Mouse (Mus musculus): ENCODE results near the gene Inha. TPM values are rescaled to one million over a fixed set of nuclear protein-coding genes. Genes with fewer than 3 reads are reported as not detected.

Gene Inha
- total RNA-seq (2015) (not detected in 2 replicates), total RNA-seq (2017) (not detected in 2 replicates)

DNA sequence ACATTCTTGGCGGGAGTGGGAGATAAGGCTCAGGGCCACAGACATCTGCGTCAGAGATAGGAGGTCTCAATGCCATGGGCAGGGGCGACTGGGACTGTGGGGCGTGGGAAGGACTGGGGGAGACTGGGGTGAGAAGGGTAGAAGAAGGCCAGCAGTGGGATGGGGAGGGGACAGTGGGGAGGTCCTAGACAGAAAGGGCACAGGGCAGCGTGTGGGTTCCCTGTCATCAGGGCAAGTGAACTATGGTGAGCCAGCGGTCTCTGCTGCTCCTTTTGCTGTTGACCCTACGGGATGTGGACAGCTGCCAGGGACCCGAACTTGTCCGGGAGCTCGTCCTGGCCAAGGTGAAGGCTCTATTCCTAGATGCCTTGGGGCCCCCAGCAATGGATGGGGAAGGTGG, at the start of gene Inha:
TSS of gene Inha (plus strand) at position 72 of the 400 bp plus-strand sequence.
- ATAC-seq (ENCODE audit: poor library complexity, severe bottlenecking) = no peak

DNA sequence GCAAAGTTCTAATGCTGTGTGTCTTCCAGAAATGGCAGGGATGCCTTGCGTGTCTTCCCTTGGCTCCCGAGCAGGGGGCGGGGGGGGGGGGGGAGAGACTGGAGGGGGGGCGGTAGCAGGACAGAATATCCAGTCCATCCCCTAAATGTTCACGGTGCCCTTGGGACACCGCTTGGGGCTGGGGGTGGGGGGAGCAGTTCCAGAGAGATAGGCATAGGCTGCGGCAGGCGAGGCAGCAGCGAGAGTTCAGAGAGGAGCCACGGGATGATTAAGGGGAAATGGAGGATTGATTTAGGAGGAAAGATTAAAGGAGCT, 49.2 kb upstream of the Inha start:
- ATAC-seq (ENCODE audit: poor library complexity, severe bottlenecking) = no peak

DNA sequence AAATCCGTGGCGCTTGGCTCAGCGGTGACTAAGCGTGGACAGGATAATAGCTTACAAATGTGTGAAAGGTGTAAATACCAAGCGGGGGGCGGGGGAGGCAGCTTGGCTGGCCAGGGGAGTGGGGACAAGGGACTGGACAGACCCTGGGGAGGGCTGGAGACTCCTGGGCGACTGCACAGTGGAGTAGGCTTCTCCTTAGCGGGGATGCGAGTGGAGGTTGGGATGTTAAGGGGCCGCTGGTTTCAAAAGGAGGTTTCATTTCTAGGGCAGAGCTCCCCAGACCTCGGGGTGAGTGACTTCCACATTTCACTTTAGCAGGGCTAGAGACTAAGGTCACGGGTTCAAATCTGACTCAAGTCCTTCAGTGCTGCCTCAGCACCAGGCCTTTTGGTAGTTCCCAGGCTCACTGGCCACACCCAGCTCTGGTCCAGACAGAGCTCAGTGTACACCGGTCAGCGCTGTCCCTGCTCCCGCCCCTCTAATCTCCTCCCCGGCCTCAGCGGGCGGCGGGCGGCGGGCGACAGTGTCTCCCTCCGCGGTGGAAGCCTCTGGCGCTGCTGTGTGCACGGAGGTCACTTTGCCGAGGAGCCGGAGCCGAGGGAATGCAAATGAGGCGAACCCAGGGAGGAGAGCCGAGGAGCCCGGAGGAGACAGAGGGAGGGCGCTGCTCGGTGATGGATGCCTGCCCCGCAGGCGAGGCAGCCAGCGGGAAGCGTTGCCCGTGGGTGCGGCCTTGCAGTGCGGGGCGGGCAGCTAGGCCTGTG, 48.7 kb upstream of the Inha start:
- no peak for ATAC-seq (ENCODE audit: poor library complexity, severe bottlenecking)

DNA sequence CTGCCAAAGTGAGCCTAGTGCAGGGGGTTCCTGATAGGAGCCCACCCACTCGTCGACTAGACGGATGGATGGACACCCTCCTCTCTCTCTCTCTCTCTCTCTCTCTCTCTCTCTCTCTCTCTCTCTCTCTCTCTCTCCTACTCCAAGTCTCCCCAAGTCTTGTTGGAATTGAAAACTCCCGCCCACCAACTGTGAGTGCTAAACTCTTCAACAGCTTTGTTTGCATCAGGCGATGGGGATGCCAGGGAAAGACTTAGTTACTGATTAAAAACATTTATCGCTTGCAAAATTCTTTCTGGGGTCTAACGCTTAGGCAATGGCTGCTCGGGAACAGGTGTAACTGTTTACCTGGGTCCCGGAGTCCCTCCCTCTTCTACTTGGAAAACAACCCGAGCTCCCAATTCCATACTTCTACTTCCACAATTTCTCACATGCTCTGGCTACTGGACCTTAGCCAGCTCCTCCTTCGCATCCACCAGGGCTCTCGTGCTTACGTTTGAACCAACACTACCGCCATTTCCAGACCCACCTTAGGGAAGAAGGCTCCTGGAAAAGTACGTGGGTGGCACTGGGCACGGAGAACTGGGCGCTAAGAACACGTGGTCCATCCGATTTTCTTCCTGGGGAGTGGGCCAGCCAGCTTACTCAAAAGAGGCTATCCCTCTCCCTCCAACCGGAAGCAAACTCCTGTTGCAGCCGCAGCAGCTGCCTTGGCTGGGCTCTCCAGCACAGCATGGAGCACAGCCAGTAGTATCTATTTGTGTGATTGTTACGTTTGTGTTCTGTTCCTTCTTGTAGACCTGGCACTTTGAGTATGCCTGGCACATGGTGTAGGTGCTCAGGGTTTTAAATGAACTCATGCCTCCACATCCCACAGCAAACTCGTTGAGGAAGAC, 47.8 kb upstream of the Inha start:
- no peak for ATAC-seq (ENCODE audit: poor library complexity, severe bottlenecking)

DNA sequence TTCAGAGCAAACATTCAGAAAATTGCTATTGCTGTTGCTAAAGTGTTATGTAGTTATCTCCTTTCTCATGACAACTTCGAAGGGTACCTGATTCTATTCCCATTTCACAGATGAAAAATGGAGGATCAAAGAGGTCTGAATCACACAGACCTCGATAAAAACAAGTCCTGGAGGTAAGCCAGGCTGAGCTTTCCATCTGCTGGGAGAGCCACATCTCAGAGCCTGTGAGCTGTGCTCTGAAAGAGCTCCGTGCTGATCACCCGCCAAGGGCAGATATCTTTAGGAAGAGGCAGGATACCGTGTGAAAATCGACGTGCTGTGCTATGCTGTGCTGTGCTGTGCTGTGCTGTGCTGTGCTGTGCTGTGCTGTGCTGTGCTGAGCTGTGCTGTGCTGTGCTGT, 46.6 kb upstream of the Inha start:
- ATAC-seq (ENCODE audit: poor library complexity, severe bottlenecking) = no peak

DNA sequence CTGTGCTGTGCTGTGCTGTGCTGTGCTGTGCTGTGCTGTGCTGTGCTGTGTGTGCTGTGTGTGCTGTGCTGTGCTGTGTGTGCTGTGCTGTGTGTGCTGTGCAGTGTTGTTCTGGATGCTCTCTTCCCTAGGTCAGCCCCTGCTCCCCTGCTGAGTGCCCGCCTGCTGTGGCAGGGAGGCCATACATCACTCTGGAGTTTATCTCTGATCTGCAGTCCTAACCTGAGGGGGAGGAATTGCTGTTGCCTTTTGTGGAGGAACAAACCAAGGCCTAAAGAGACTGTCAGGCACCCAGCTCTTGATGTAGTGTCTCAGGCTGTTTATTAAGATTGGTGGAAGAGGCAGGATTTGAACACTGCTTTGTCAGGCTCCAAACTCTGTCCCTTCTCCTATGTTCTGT, 44.2 kb upstream of the Inha start:
- no peak for ATAC-seq (ENCODE audit: poor library complexity, severe bottlenecking)

DNA sequence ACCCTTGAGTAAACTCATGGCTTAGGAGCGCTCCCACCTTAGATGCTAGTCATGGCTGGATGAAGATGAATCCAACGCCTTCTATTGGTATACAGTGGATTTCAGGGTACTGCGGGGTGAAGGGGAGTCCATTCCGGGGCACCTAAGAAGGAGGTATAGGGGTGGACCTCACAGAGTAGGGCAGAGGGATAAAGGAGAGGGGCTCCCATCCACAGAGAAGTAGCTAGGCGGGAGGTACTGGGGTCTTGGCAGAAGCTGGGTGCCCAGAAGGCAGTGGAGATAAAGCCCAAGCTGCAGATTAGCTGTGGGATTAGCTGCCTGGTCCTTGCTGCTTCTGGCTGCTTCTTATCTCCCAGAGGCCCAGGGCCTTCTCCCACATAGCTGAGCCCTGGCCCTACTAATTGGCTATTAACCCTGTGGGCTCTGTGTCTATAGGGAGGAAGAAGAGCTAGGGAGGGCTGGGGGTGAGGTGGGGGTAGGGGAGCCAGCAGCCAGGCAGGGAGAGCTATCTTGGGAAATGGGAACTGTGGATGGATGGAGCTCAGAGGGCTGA, 43.1 kb upstream of the Inha start:
- ATAC-seq (ENCODE audit: poor library complexity, severe bottlenecking) = no peak

DNA sequence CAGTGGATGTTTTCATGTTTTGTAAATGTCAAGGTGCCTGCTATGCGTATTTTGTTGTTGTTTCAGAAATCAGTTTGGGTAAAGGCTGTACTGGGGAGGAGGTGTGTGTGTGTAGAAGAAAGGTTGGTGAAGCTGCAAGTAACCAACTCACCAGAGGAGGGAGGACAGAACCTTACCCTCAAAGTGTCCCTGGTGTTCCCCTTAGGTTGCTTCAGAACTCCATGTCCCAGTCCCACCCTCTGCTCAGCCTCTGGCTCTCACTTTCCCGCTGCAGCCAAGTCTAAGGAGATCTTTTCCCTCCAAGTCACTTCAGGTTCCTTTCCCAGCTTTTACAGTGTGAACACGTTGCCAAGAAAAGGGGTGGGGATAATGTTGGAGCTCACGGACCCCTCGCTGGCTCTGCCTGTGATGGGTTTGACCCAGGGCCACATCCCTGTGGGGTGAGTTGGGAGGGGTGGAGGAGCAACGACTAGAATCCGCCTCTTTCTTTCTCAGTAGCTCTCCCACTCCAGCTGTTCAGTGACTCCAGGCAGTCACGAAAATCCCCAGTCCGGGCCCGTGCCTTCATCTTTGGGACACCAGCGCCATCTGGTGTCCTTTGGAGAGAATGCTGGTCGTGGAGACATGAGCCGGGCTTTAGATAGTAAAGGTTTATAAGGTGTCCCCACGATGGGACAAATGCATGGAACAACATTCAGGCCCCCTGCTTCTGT, 39.5 kb upstream of the Inha start:
- peak; percentile 73 for ATAC-seq (ENCODE audit: poor library complexity, severe bottlenecking)

DNA sequence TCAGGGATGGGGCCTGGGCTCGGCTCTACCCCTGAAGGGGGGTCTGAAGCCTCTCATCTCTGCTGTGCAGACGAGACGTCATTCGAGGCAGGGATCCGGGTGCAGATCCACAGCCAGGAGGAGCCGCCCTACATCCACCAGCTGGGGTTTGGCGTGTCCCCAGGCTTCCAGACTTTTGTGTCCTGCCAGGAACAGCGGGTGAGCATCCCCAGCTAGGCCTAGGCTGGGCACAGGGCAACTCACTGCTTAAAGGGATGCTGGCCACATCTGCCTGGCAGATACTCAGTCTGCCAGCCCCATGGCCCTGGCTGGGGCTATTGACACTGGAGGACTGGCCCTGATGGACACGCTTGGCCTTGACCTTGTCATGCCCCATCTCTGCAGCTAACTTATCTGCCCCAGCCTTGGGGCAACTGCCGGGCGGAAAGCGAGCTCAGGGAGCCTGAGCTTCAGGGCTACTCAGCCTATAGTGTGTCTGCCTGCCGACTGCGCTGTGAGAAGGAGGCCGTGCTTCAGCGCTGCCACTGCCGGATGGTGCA, 37.5 kb upstream of the Inha start:
- no peak for ATAC-seq (ENCODE audit: poor library complexity, severe bottlenecking)

DNA sequence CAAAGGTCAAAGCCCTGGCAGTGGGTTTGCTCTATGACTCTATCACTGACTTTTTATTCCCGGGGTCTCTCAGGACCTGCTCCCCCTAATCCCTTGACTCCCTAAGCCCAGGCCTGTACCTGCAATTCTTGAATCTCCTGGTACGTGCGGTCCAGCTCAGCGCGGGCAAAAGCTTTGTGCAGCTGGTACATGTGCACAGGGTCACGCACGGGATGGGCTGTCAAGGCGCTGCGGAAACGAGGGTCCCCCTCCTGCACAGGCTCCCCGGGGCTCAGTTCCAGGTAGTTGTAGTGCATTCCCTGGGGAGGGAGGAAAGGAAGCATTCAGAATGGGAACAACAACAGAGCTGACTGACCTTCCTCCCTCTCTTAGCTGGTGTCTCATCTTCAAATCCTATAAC, 30.4 kb upstream of the Inha start:
- ATAC-seq (ENCODE audit: poor library complexity, severe bottlenecking) = no peak

DNA sequence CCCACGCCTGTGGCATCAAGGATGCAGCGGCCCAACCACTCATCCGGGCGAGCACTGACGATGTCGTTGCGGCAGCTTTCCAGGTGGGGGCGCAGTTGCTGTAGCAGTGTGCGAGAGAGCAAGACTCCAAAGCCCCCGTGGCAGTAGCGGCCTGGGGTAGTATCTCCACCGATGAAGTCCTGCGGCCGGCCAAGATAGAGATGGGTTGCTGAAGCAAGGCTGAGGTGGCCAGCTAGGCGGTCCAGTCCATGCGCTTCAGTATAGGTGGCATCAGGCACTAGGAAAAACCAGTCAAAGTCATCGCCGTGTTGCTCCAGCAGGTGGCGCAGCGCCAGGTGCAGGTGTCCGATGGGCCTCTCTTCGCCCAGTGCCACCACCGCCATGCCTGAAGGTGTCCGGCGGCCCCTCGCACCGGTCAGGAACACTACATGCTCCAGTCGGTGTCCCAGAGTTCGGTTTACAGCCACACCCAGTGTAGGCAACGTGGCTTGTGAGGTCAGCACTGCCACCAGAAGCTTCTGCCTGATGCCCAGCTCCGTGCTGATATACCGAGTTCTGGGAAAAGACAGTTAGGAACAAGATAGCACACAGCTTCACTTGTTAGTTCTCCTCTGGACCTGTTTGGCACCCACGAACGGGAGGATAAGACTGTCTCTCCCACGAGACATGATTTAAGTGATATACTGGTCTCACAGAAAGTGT, 29.5 kb upstream of the Inha start:
- peak; percentile 48 for ATAC-seq (ENCODE audit: poor library complexity, severe bottlenecking)

DNA sequence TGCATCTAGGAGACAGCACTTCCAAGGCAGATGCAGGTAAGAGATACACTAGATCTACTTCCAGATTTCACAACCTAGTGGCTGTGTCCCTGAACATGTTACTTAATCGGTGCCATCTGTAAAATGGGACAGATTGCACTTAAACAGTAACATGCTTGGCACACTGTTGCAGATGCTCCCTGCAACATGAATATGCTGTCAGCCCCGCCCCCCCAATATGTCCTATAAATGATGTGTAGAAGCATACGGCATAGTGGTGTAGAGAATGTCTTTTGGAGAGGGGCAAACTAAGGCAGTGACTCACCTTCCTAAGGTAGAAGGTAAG, 28.9 kb upstream of the Inha start:
- no peak for ATAC-seq (ENCODE audit: poor library complexity, severe bottlenecking)

DNA sequence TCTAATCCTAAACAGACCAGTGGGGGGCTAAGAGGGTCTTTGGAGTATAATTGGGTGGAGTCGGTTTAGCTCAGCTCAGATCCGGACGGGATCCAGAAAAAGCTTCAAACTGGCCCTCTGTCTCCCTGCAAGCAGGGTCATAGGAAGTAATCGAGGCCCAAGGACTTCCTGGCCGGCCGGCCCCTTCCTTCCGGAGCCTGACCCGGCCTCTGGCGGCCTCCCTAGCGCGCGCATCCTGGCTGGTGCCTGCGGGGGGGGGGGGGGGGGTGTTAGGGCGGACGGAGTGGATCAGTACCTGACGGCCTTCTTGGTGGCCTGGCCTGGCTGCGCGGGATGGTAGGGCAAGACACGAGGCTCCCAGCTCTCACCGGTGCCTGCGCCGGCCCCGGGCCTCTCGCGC, 28.4 kb upstream of the Inha start:
- peak; percentile 37; the same call in 1 of the 2 replicates for ATAC-seq (ENCODE audit: poor library complexity, severe bottlenecking)

DNA sequence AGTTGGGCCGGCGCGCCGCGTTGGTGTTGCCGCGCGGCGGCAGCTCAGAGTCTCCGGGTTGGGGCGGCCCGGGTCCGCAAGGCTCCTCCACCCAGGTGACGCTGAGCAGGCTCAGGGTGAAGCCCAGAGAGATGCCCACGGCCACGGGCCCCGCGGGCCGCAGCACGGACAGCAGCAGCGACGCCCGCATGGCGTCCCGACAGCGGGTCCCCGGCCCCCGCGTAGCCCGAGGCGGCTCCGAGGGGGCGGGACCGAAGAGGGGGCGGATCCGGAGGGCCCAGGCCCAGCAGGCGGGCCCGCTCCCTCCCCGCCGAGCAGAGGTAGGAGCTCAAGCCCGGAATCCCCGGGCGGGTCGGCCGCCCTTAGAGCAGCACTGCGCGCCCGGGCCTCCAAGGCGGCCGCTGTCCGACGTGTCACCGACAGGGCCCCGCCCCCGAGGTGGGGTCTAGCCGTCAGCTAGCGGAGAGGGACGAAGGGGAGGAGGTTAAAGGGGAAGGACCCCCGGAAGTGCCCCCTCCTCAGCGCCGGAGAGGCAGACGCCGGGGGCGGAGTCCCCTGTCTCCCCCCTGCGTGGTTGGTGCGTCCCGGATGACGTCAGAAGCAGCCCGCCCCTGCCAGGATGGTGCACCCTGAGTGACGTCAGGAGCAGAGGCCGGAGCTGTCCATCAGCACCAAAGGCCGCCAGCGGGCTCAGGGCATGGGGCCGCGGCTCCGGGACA, 27.8 kb upstream of the Inha start, which contains the start of the genes Chpf and Tmem198:
TSS of gene Chpf (minus strand) at position 392 of the 719 bp plus-strand sequence.
TSS of gene Tmem198 (plus strand) at position 617 of the 719 bp plus-strand sequence.
- ATAC-seq (ENCODE audit: poor library complexity, severe bottlenecking) = peak; percentile 82

DNA sequence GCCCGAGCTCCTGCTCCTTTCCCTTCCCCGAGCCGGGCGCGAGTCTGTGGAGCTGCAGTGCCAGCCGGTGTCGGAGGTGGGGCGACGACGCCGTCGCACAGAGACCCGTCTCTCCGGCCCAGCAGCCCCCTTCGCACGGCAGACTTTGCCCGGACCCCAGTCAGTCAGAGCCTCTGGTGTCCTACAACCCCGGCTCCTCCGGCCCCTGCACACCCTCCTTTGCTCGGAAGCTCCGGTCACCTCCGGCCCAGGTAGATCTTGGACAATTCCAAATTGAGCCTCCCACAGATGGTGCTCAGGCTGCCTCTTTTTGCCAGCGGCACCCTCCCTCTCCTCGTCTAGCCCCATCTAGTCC, 27.3 kb upstream of the Inha start:
- no peak for ATAC-seq (ENCODE audit: poor library complexity, severe bottlenecking)

DNA sequence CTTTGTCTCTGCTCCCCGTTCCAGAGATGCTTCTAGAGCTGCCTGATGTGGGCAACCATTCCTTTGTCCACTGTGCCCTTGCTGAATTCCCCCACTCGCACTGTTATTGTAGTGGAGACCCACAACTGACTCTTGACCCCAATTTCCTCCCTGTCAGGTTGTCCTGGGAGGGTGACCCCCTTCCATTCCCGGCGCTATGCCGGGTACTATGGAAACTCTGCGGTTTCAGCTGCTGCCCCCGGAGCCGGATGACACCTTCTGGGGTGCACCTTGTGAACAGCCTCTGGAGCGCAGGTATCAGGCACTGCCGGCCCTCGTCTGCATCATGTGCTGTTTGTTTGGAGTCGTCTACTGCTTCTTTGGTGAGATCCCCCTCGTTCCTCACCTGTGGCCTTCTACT, 26.8 kb upstream of the Inha start:
- ATAC-seq (ENCODE audit: poor library complexity, severe bottlenecking) = no peak

DNA sequence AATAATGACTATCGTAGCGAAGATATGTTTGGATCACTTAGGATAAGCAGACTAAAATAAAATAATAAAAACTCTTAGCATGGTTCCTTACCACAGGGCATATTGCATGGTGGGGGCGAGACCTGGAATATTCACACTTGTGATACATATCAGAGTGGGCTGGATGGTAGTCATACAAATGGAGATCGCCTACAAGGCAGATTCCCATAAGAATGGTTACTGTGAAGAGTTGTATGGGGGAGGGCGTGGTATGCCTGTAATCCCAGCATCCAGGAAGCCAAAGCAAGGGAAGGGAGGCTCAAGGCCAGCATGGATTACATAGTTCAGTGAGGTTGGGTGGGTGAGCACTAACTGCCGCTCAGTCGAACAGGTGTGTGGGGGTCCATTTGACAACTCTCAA, 26.1 kb upstream of the Inha start:
- ATAC-seq (ENCODE audit: poor library complexity, severe bottlenecking) = no peak

DNA sequence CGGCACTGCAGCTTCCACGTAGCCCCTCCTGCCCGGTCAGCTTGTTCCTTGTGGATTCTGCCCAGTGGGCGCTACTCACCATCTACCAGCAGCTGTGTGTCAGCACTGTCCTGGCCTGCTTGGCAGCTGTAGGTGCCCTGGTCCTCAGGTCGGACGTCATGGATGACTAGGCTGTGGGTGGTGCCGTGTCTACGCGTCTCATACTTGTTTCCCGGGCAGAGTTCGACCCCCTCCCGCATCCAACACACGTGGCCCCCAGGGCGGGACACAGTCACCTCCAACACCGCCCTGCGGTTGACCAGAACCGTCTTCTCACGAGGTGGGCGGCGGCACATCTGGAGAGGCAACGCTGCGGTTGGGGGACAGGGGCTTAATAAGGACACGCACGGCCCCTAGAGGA, 20.3 kb upstream of the Inha start:
- ATAC-seq (ENCODE audit: poor library complexity, severe bottlenecking) = no peak

DNA sequence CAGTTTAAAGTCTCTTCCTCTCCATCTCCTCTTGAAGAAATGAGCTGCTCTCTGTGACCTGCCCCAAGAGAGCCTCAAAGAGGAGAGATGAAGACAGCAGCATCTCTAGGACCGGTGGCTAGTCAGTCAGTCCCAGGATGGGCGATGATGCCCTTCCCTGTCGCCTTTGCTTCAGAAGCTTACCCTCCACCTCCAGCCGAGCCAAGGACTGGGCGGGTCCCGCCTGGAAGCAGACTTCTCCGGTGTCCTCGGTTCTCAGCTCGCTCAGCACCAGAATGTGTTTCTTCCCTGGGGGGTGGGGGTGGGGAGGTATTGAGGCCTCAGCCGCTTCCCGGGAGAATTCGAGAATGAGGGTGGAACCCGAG, 19.9 kb upstream of the Inha start:
- ATAC-seq (ENCODE audit: poor library complexity, severe bottlenecking) = no peak

Measured in megakaryocyte, adult 5-6 weeks (primary cell).